Mouse (Mus musculus): ENCODE measurements at regions not wholly inside any gene's neighbourhood (a gene's known extent, or its start where the extent isn't known, plus 50 kb on each side); places are given as distances from the start of the nearest gene placed in this dataset.

- CTCF ChIA-PET: interaction anchor here (0.6 kb wide), 1 partner anchor 888 kb away, joined by 4 read pairs; no protein-coding TSS in a partner anchor
Observed at GRCm38 (mm10) chr13:28756915-28757765, 196.4 kb downstream of the Sox4 start.

GRCm38 (mm10) chr13:28754207-28754606 lies 199.3 kb downstream of the Sox4 start:
- CTCF ChIA-PET: no interaction called here

- CTCF ChIA-PET: interaction anchor here (0.6 kb wide), 1 partner anchor 1028 kb away, joined by 4 read pairs; no protein-coding TSS in a partner anchor
Observed at GRCm38 (mm10) chr13:28750949-28751692, 202.4 kb downstream of the Sox4 start.

- CTCF ChIA-PET: no interaction called here
Observed at GRCm38 (mm10) chr13:28740158-28740670, 213.3 kb downstream of the Sox4 start.

- CTCF ChIA-PET: no interaction called here
Observed at GRCm38 (mm10) chr13:28738160-28739100, 215.1 kb downstream of the Sox4 start.

- CTCF ChIA-PET: no interaction called here
Observed at GRCm38 (mm10) chr13:28732475-28732874, 221.0 kb downstream of the Sox4 start.

GRCm38 (mm10) chr13:28732036-28732435 lies 221.5 kb downstream of the Sox4 start:
- CTCF ChIA-PET: no interaction called here

GRCm38 (mm10) chr13:28730059-28730580 lies 223.4 kb downstream of the Sox4 start:
- CTCF ChIA-PET: no interaction called here

- CTCF ChIA-PET: no interaction called here
Observed at GRCm38 (mm10) chr13:28728768-28729167, 224.7 kb downstream of the Sox4 start.

GRCm38 (mm10) chr13:28724300-28724699 lies 229.2 kb downstream of the Sox4 start:
- CTCF ChIA-PET: no interaction called here

GRCm38 (mm10) chr13:28722074-28722473 lies 231.4 kb downstream of the Sox4 start:
- CTCF ChIA-PET: no interaction called here

GRCm38 (mm10) chr13:28721548-28721981 lies 231.9 kb downstream of the Sox4 start:
- CTCF ChIA-PET: no interaction called here

GRCm38 (mm10) chr13:28720639-28721239 lies 232.8 kb downstream of the Sox4 start:
- CTCF ChIA-PET: no interaction called here

- CTCF ChIA-PET: no interaction called here
Observed at GRCm38 (mm10) chr13:28720169-28720568, 233.3 kb downstream of the Sox4 start.

- CTCF ChIA-PET: no interaction called here
Observed at GRCm38 (mm10) chr13:28718868-28719265, 234.6 kb downstream of the Sox4 start.

- CTCF ChIA-PET: no interaction called here
Observed at GRCm38 (mm10) chr13:28718169-28718867, 235.2 kb downstream of the Sox4 start.

- CTCF ChIA-PET: no interaction called here
Observed at GRCm38 (mm10) chr13:28717404-28717803, 236.1 kb downstream of the Sox4 start.

GRCm38 (mm10) chr13:28709966-28710365 lies 243.5 kb downstream of the Sox4 start:
- CTCF ChIA-PET: no interaction called here

GRCm38 (mm10) chr13:28701309-28701708 lies 252.2 kb downstream of the Sox4 start:
- CTCF ChIA-PET: no interaction called here

GRCm38 (mm10) chr13:28700081-28700480 lies 253.4 kb downstream of the Sox4 start:
- CTCF ChIA-PET: no interaction called here

All from spleen, embryonic (tissue).